Mouse (Mus musculus) stomach, embryonic 14.5 days (tissue): ENCODE measurements around the gene Bcas3. TPM values are rescaled to one million over a fixed set of nuclear protein-coding genes. Genes with fewer than 3 reads are reported as not detected.

Experiments
- ATAC-seq: fragments of 200-750 bp; cut with Nextera tagmentation; 2 replicates; pipeline ENCODE4 v1.8.0; 2017; ENCODE audit warnings: low read depth, moderate TSS enrichment; ENCODE audit not compliant: insufficient number of reproducible peaks, insufficient read depth, low FRiP score
- H3K27ac ChIP-seq: fragments of 300-500 bp; sonication (generic); 2 replicates; pipeline ENCODE4 v1.5.1; 2014; ENCODE audit warnings: mild to moderate bottlenecking, low read length, moderate library complexity, mixed read lengths
- H3K27me3 ChIP-seq: fragments of 300-500 bp; sonication (generic); 2 replicates; pipeline ENCODE4 v1.6.1; 2014; ENCODE audit warnings: low read length, control low read depth, mixed read lengths; ENCODE audit not compliant: control insufficient read depth, insufficient read depth
- H3K36me3 ChIP-seq: fragments of 300-500 bp; sonication (generic); 2 replicates; pipeline ENCODE4 v1.6.1; 2014; ENCODE audit warnings: mild to moderate bottlenecking, control low read depth, low read length, moderate library complexity, mixed read lengths; ENCODE audit not compliant: control insufficient read depth, insufficient read depth
- H3K4me1 ChIP-seq: fragments of 300-500 bp; sonication (generic); 2 replicates; pipeline ENCODE4 v1.6.1; 2014; ENCODE audit warnings: low read length, control low read depth, mixed read lengths; ENCODE audit not compliant: control insufficient read depth, insufficient read depth
- H3K4me2 ChIP-seq: fragments of 300-500 bp; sonication (generic); replicated peaks from 2 replicates; pipeline ENCODE4 v1.6.1; 2014; ENCODE audit warnings: low read depth, low read length, control low read depth
- H3K4me3 ChIP-seq: fragments of 300-500 bp; sonication (generic); 2 replicates; pipeline ENCODE4 v1.5.1; 2014; ENCODE audit warnings: low read depth, low read length, control low read depth
- H3K9ac ChIP-seq: fragments of 300-500 bp; sonication (generic); replicated peaks from 2 replicates; pipeline ENCODE4 v1.6.1; 2014; ENCODE audit warnings: low read depth, mild to moderate bottlenecking, control low read depth, low read length, moderate library complexity, mixed read lengths
- H3K9me3 ChIP-seq: fragments of 300-500 bp; sonication (generic); 2 replicates; pipeline ENCODE4 v1.6.1; 2016; ENCODE audit warnings: low read depth, low read length, control low read depth; ENCODE audit not compliant: control insufficient read depth
- WGBS: fragments of 180-500 bp; shearing (Covaris S2); extraction: QIAGEN DNeasy Blood & Tissue Kit; methylation state at CpG from one replicate; pipeline ENCODE4 v1.1.7; 2014; 5-methylcytosine and 5-hydroxymethylcytosine counted together
- polyA plus RNA-seq: library from polyadenylated mRNA; unstranded; fragments of >200 nt; fragmentation: Nextera tagmentation; extraction: Ambion mirVana; gene quantifications from 2 replicates; pipeline ENCODE4 v1.2.1, GENCODE M21; 2014

The Bcas3 gene
- polyA plus RNA-seq, 1 experiment from 2014 or later = 20.4 TPM

- ATAC-seq = no peak
- Histone ChIP-seq H3K4me1 (peaks cover 6% of the 10 kb centered on the region; the same call in 1 of the 2 replicates), H3K27ac (no peak overlapping the region)
These were observed 465.4 kb downstream of the Bcas3 start for GRCm38 (mm10) chr11:85818401-85818800.

GRCm38 (mm10) chr11:85820959-85821358 is 468.0 kb downstream of the Bcas3 start:
- H3K36me3 ChIP-seq = no peaks in the 10 kb centered on the region
- H3K27me3 ChIP-seq = no peaks in the 10 kb centered on the region

More at GRCm38 (mm10) chr11:85818401-85818800, 465.4 kb downstream of the Bcas3 start:
- Histone ChIP-seq H3K4me2 (no peak overlapping the region), H3K36me3 (no peaks in the 10 kb centered on the region), H3K9ac (no peak overlapping the region), H3K9me3 (no peaks in the 10 kb centered on the region), H3K27me3 (no peaks in the 10 kb centered on the region), H3K4me3 (no peak overlapping the region)
- 57% methylated on average over 3 of the region's 3 CpGs for WGBS

GRCm38 (mm10) chr11:85821659-85822058 is 468.7 kb downstream of the Bcas3 start:
- H3K27me3 ChIP-seq = no peaks in the 10 kb centered on the region
- WGBS = 79% methylated on average over 9 of the region's 9 CpGs
- no peak for ATAC-seq
- H3K27ac ChIP-seq = no peak overlapping the region
- H3K4me1 ChIP-seq = no peaks in the 10 kb centered on the region
- H3K9ac ChIP-seq = no peak overlapping the region
- no peaks in the 10 kb centered on the region for H3K36me3 ChIP-seq
- H3K4me2 ChIP-seq = no peak overlapping the region
- no peak overlapping the region for H3K4me3 ChIP-seq
- H3K9me3 ChIP-seq = no peaks in the 10 kb centered on the region

More at GRCm38 (mm10) chr11:85820959-85821358, 468.0 kb downstream of the Bcas3 start:
- no peaks in the 10 kb centered on the region for H3K9me3 ChIP-seq
- no peak overlapping the region for H3K9ac ChIP-seq
- ATAC-seq = no peak
- no peak overlapping the region for H3K4me3 ChIP-seq
- no peak overlapping the region for H3K4me2 ChIP-seq
- H3K4me1 ChIP-seq = 0 out of 2 replicates have a peak, but pooled peaks cover under 1% of the 10 kb centered on the region
- no peak overlapping the region for H3K27ac ChIP-seq
- 91% methylated on average over 3 of the region's 3 CpGs for WGBS

GRCm38 (mm10) chr11:85823181-85823580 is 470.2 kb downstream of the Bcas3 start:
- 0 out of 2 replicates have a peak, but pooled peaks cover 3% of the 10 kb centered on the region for H3K4me1 ChIP-seq
- H3K9ac ChIP-seq = no peak overlapping the region
- peak; percentile 65; the same call in 1 of the 2 replicates for ATAC-seq
- H3K27me3 ChIP-seq = peaks cover 7% of the 10 kb centered on the region; the same call in 1 of the 2 replicates
- no peak overlapping the region for H3K27ac ChIP-seq
- no peaks in the 10 kb centered on the region for H3K36me3 ChIP-seq
- no peak overlapping the region for H3K4me3 ChIP-seq
- 19% methylated on average over 6 of the region's 6 CpGs for WGBS
- H3K9me3 ChIP-seq = no peaks in the 10 kb centered on the region
- no peak overlapping the region for H3K4me2 ChIP-seq

GRCm38 (mm10) chr11:85823794-85824193 is 470.8 kb downstream of the Bcas3 start:
- H3K9ac ChIP-seq = no peak overlapping the region
- 0 out of 2 replicates have a peak, but pooled peaks cover 3% of the 10 kb centered on the region for H3K4me1 ChIP-seq
- no peak overlapping the region for H3K27ac ChIP-seq
- ATAC-seq = no peak
- H3K9me3 ChIP-seq = no peaks in the 10 kb centered on the region
- no peak overlapping the region for H3K4me2 ChIP-seq
- no peaks in the 10 kb centered on the region for H3K36me3 ChIP-seq
- peaks cover 11% of the 10 kb centered on the region; the same call in 1 of the 2 replicates for H3K27me3 ChIP-seq
- H3K4me3 ChIP-seq = no peak overlapping the region
- 88% methylated on average over 4 of the region's 4 CpGs for WGBS

- H3K36me3 ChIP-seq = no peaks in the 10 kb centered on the region
- peaks cover 12% of the 10 kb centered on the region; the same call in 1 of the 2 replicates for H3K27me3 ChIP-seq
- no peak overlapping the region for H3K9ac ChIP-seq
- H3K4me1 ChIP-seq = peaks cover 14% of the 10 kb centered on the region; the same call in 1 of the 2 replicates
- no peaks in the 10 kb centered on the region for H3K9me3 ChIP-seq
- H3K4me3 ChIP-seq = no peak overlapping the region
- H3K4me2 ChIP-seq = no peak overlapping the region
- ATAC-seq = no peak
- H3K27ac ChIP-seq = no peak overlapping the region
- 79% methylated on average over 10 of the region's 10 CpGs for WGBS
These were observed 472.1 kb downstream of the Bcas3 start for GRCm38 (mm10) chr11:85825031-85825430.

GRCm38 (mm10) chr11:85825823-85826222 is 472.9 kb downstream of the Bcas3 start:
- peaks cover 12% of the 10 kb centered on the region; the same call in 1 of the 2 replicates for H3K27me3 ChIP-seq
- H3K36me3 ChIP-seq = no peaks in the 10 kb centered on the region
- no peak overlapping the region for H3K4me3 ChIP-seq
- no peak overlapping the region for H3K9ac ChIP-seq
- H3K27ac ChIP-seq = no peak overlapping the region
- H3K4me2 ChIP-seq = no peak overlapping the region
- peaks cover 20% of the 10 kb centered on the region; the same call in 1 of the 2 replicates for H3K4me1 ChIP-seq
- WGBS = 43% methylated on average over 7 of the region's 7 CpGs
- ATAC-seq = no peak
- H3K9me3 ChIP-seq = no peaks in the 10 kb centered on the region

GRCm38 (mm10) chr11:85827342-85827741 is 474.4 kb downstream of the Bcas3 start:
- Histone ChIP-seq H3K27ac (no peak overlapping the region), H3K36me3 (no peaks in the 10 kb centered on the region), H3K27me3 (peaks cover 12% of the 10 kb centered on the region; the same call in 1 of the 2 replicates), H3K4me2 (no peak overlapping the region), H3K4me1 (peaks cover 25% of the 10 kb centered on the region; the same call in 1 of the 2 replicates), H3K9ac (no peak overlapping the region), H3K9me3 (no peaks in the 10 kb centered on the region), H3K4me3 (no peak overlapping the region)
- whole genome bisulfite sequencing = 35% methylated on average over 9 of the region's 9 CpGs
- no peak; the same call in 1 of the 2 replicates for ATAC-seq
